Mouse (Mus musculus) cortical plate, adult 2 months (tissue): ENCODE data around the gene Def6. TPM values are rescaled to one million over a fixed set of nuclear protein-coding genes. Genes with fewer than 3 reads are reported as not detected.

ENCODE experiments used
- H3K27ac ChIP-seq: fragments of 200-500 bp; 2 replicates; pipeline ENCODE4 v1.5.1; 2012; ENCODE audit warnings: low read length, control low read depth, inconsistent platforms; ENCODE audit not compliant: insufficient read depth
- H3K4me1 ChIP-seq: fragments of 200-500 bp; 2 replicates; pipeline ENCODE4 v1.6.1; 2011; ENCODE audit warnings: low read length; ENCODE audit not compliant: control insufficient read depth, insufficient read depth
- H3K4me3 ChIP-seq: fragments of 200-500 bp; 2 replicates; pipeline ENCODE4 v1.5.1; 2011; ENCODE audit warnings: mild to moderate bottlenecking, low read length, control low read depth; ENCODE audit not compliant: insufficient read depth
- CTCF ChIP-seq: fragments of 200-500 bp; IDR thresholded peaks from 2 replicates; pipeline ENCODE4 v1.5.1; 2011; ENCODE audit warnings: mild to moderate bottlenecking, control low read depth, low read length; ENCODE audit not compliant: insufficient read depth; ENCODE audit errors: extremely low read depth
- POLR2A ChIP-seq: fragments of 200-500 bp; IDR thresholded peaks from 2 replicates; pipeline ENCODE4 v1.6.1; 2011; ENCODE audit warnings: mild to moderate bottlenecking, low read length, control low read depth; ENCODE audit not compliant: insufficient read depth; ENCODE audit errors: extremely low read depth
- polyA plus RNA-seq: library from polyadenylated mRNA; depleted of rRNA; stranded (reverse); fragments of >200 nt; gene quantifications from 2 replicates; pipeline ENCODE4 v1.2.3, GENCODE M21; 2012; rRNA removed

Def6 gene
- polyA plus RNA-seq, 1 experiment, result 3.7 TPM

GRCm38 (mm10) chr17:28277721-28278120 lies 70.1 kb downstream of the Def6 start:
- no peak overlapping the region for H3K4me3 ChIP-seq
- no peak overlapping the region for H3K27ac ChIP-seq
- no peak for TF ChIP-seq POLR2A
- no peak for TF ChIP-seq CTCF
- H3K4me1 ChIP-seq, result no peaks in the 10 kb centered on the region; the same call in 1 of the 2 replicates

GRCm38 (mm10) chr17:28278156-28278555 lies 70.6 kb downstream of the Def6 start:
- TF ChIP-seq CTCF (no peak), POLR2A (no peak)

More at GRCm38 (mm10) chr17:28278156-28278555, 70.6 kb downstream of the Def6 start:
- Histone ChIP-seq H3K4me1 (no peaks in the 10 kb centered on the region; the same call in 1 of the 2 replicates), H3K27ac (no peak overlapping the region), H3K4me3 (no peak overlapping the region)

Other genes starting within 250 kb of the Def6 start
- 0.30 and 0.44 TPM in 2 replicates for gene Tcp11, start 127.1 kb upstream of the Def6 start, polyA plus RNA-seq
- 0.64 and 3.0 TPM in 2 replicates for gene Scube3, start 65.6 kb upstream of the Def6 start, polyA plus RNA-seq
- 110 and 113 TPM in 2 replicates for gene Zfp523, start 30.6 kb upstream of the Def6 start, polyA plus RNA-seq
- gene Ppard, start 24.9 kb downstream of the Def6 start, polyA plus RNA-seq, result 24.2 TPM in 2 replicates
- 13.7 and 14.4 TPM in 2 replicates for gene Fance, start 105.7 kb downstream of the Def6 start, polyA plus RNA-seq
- gene Rpl10a, start 120.7 kb downstream of the Def6 start, polyA plus RNA-seq, result 705 and 712 TPM in 2 replicates
- 2.5 and 3.1 TPM in 2 replicates for gene Tead3, start 143.0 kb downstream of the Def6 start, polyA plus RNA-seq
- not detected in 2 replicates for gene Tulp1, start 157.4 kb downstream of the Def6 start, polyA plus RNA-seq